Mouse (Mus musculus): ENCODE measurements around the gene Polr3b.

DNA sequence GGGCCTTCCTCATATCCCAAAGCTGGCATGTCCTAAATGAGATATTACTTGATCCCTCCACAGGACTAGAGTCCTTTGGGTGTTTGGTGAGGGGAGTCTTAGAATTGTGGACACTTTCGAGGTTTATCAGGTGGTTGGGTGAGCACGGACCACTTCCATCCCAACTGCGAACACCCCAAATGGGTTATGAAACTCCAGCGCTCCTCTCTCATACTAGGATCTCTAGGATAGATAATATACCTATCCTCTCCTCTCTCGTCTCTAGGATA lies 136.0 kb downstream of the Polr3b start:
- no peak for TF ChIP-seq CTCF (IDR thresholded peaks at IDR 0.05; ENCODE audit: borderline replicate concordance, extremely low read depth, insufficient read depth, insufficient read length)
- TF ChIP-seq POLR2A (IDR thresholded peaks at IDR 0.05; ENCODE audit: borderline replicate concordance, extremely low read depth, insufficient read depth, insufficient read length, poor library complexity, severe bottlenecking), result no peak

Measured in brain, embryonic 14.5 days (tissue).